Mouse (Mus musculus) spleen, postnatal 10 days (tissue): ENCODE data around the gene Spag8.
A peak's percentile ranks its signal among the peaks of the same experiment; 100 is the strongest.

Experiments used
- DNase-seq, 2 experiments: peaks; one replicate each; pipeline ENCODE4 v3.0.0; 2021 to 2022; ENCODE audit warnings: low spot score in 2 of 2

Gene Spag8

GRCm38 (mm10) chr4:43653161-43654015 is at the start of gene Spag8:
Spag8 (minus strand) TSS chr4:43653594.
- peak; percentile 16 to 62 for DNase-seq

GRCm38 (mm10) chr4:43700707-43701106 is 47.3 kb upstream of the Spag8 start, which contains the start of gene Olfr70:
Olfr70 (minus strand) TSS chr4:43700807.
- no peak for DNase-seq

- no peak for DNase-seq
Measured at GRCm38 (mm10) chr4:43696561-43696960, 43.2 kb upstream of the Spag8 start.

DNA sequence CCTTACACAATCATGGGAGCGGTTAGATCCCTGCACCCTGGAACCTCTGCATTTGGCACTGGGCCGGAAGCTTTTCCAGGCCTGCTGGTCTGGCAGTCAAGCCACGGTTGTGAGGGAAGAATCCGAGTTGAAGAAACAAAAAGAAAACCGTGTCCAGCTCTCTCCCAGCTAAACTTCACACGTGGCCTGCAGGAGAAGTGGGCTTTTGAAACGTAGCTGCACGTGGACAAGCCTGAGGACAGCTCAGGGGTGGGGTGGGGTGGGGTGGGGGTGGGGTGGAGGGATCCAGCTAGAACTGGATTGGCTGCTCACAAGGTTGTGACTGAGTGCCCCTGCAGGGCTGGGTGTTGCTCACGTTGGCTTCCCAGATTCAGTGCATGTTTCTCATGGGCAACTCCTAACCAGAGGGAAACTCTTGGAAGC is 41.9 kb upstream of the Spag8 start:
- DNase-seq, result no peak

GRCm38 (mm10) chr4:43694439-43695248 is 41.2 kb upstream of the Spag8 start:
- DNase-seq, result no peak

- DNase-seq, result no peak
Measured at GRCm38 (mm10) chr4:43693806-43694241, 40.4 kb upstream of the Spag8 start.

DNA sequence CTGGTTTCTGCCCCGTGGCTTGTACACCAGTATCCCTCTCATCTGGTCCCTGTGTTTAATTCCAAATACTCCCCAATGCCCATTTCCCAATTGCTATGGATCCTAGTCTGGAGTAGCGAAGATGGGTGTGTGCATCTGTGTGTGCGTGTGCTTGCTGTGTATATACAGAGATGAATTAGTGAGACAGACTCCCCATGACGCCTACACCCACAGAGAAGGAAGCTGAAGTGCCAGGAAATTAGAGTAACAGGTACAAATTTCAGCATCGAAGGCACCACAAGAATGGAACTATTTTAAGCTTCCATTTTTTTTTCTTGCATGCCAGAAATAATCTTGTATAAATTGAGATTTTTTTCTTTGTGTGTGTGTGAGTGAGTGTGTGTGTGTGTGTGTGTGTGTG is 37.6 kb upstream of the Spag8 start:
- no peak for DNase-seq

DNA sequence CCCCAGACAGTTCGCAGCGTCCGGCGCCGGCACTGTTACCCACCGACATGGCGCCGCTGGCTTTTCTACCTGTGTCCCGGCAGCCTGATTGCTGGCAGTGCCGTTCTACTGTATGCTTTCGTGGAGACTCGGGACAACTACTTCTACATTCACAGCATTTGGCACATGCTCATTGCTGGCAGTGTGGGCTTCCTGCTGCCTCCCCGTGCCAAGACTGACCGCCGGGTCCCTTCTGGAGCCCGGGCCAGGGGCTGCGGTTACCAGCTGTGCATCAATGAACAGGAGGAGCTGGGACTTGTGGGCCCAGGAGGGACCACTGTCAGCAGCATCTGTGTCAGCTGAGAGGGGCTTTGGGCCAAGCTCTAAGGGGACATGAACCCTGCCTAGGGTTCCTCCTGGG is 36.6 kb upstream of the Spag8 start:
- no peak for DNase-seq

DNA sequence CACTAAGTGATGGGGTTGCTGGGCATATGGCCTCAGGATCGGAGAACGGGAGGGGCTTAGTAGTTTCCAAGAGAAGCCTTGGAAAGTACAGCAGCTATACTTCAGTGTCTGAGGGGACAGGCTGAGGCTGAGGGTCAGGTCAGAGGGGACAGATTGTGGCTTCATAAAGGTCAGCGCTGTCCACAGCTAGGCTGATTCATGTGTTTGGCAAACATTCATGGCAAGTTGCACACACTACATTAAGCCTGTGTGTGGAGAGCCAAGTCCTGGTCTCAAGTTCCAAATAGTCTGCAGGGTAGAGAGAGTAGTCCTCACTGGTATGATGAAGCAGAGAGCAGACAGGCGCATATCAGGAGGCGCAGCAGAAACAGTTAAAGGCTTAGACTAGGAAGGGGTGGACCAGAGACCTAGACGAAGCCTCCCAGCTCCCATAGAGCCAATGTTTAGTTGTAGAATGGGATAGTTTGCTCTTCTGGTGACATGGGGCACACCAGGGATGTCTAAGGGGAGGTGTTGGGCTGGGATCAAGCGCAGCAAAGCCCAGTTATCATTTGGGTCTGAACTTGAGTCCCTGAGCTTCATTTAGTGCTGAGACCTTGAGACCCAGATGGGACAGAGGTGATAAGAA is 26.1 kb upstream of the Spag8 start:
- DNase-seq, result no peak

DNA sequence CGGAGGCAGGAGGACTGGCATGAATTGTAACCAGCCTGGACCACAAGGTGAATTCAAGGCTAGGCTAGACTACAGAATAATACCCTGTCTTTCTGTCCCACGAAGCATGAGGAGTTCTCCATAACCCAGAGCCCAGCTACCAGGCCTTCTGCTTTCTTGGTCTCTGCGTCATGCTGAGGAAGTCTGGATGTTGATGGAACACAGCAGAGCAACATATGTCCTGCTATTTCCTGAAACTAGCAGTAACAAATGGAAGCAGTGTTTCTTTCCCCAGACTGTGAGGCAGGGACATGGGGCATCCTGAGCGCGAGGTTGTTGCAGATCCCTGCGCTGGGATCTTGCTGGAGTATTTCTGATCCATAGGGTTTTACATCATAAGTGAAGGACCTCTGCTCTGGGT is 25.1 kb upstream of the Spag8 start:
- DNase-seq, result no peak

DNA sequence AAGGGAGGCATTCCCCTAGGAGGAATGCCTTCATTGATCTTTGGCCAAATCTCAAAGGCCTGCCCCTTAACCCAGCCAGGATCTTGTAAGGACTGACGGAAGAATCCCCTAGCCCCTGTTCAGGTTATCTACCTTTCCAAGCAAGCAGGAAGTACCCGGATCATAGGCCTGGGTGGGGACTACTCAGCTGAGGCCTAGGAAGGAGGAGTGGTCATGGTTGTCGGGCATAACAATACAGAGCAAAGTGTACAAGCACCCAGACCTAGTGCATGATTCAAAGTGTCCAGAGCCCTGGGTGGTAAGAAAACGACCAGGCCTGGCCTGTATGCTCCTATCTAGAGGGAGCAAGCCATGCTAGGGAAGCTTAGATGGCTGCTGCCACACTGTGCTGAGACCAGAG is 22.2 kb upstream of the Spag8 start:
- DNase-seq, result no peak

DNA sequence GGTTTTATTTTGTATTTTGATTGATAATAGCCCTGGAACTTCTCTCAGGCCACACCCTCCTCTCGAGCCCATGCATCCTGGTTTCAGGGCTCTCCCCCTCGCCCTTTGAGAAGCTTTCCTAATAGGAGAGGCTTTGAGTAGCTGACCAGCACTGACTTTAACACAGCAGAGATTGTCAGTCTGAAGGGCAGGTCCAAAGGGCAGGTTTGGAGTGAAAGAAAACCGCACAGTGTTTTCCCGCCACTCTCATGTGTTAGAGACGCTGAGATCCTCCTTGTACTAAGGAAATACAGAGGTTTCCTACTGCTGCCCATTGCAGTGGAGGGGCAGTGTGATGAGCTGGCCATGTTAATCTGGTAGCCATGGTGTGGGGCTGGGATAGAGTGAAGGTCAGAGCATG is 21.6 kb upstream of the Spag8 start:
- DNase-seq, result no peak

DNA sequence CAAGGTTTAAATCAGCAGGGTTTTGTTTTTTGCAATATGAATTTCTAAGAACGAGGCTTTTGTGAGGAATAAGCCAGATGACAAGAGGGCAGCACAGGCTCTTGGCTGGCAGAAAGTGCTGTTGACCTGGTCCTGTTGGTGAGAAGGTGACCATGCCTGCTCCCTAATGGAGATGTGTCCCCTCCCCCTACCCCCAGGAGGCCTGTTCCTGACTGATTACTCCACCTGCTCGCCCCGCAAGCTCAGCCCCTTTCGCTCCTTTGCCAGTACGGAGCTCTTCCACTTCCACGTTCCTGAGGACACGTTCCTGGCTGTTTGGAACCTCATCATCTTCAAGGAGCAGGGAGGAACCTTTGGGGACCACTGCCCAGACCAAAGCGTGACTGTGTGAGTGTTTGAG is 20.3 kb upstream of the Spag8 start:
- no peak for DNase-seq

DNA sequence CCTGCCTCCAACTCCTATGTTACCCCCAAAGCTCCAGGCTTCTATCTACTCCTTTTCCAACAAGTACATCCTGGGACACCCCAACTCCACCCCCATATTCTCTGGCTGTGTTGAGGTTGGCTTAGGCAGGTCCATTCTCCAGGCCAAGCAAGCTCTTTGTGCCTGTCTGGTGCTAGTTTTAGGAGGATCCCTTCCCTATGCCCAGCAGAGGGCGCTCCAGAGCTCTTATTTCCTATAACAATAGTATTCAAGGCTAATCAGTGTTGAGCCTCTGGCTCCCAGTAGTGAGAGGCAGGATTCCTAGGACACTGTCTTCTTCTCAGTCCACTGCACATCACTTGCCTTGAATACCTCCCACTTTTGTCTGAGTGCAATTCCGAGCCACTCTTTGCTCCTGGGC is 18.7 kb upstream of the Spag8 start:
- DNase-seq, result peak; percentile 77 to 91

GRCm38 (mm10) chr4:43669428-43669794 is 16.0 kb upstream of the Spag8 start:
- no peak for DNase-seq

- peak; percentile 89 to 93 for DNase-seq
Measured at GRCm38 (mm10) chr4:43668782-43669427, 15.5 kb upstream of the Spag8 start, which contains the start of the genes Tmem8b and Fam221b. Tmem8b (plus strand) TSS chr4:43668971. Fam221b (minus strand) TSS chr4:43669145.

GRCm38 (mm10) chr4:43666412-43666811 is 13.0 kb upstream of the Spag8 start:
- no peak for DNase-seq

DNA sequence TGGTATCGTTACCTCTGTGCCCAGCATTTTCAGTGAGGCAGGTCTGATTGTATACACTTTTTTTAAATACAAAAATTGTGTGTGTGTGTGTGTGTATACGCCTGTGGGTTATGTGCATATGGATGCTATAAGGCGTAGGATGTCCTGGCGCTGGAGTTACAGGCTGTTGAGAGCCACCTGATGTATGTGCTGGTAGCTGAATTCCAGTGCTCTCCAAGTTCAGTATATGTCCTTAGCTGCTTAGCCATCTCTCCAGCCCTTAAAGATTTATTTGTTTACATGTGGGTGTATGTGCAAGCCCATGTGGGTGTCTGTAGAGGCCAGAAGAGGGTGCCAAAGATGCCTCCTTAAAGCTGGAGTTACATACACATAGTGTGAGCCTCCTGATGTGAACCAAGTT is 3.8 kb upstream of the Spag8 start:
- no peak for DNase-seq

GRCm38 (mm10) chr4:43656339-43657109 is 3.1 kb upstream of the Spag8 start, which contains the start of gene Hint2:
Hint2 (minus strand) TSS chr4:43656466.
- DNase-seq, result peak; percentile 91 to 94

- no peak for DNase-seq
Measured at GRCm38 (mm10) chr4:43655656-43656338, 2.4 kb upstream of the Spag8 start.
